Mouse (Mus musculus) C2C12 (cell line): ENCODE results near the gene Thbd. TPM values are rescaled to one million over a fixed set of nuclear protein-coding genes. Genes with fewer than 3 reads are reported as not detected.
A peak's percentile ranks its signal among the peaks of the same experiment; 100 is the strongest.

Experiments
- H3K27me3 ChIP-seq: one replicate; pipeline ENCODE4 v1.6.1; 2011; ENCODE audit not compliant: control insufficient read depth, insufficient read depth, insufficient read length
- H3K36me3 ChIP-seq: one replicate; pipeline ENCODE4 v1.6.1; 2011; ENCODE audit not compliant: control insufficient read depth, insufficient read depth
- H3K4me3 ChIP-seq: one replicate; pipeline ENCODE4 v1.5.1; 2011; ENCODE audit warnings: mild to moderate bottlenecking, control low read depth; ENCODE audit not compliant: poor library complexity, insufficient read depth, severe bottlenecking
- H3K79me2 ChIP-seq: one replicate; pipeline ENCODE4 v1.6.1; 2011; ENCODE audit not compliant: control insufficient read depth, insufficient read depth
- H3K79me3 ChIP-seq: one replicate; pipeline ENCODE4 v1.6.1; 2011; ENCODE audit warnings: low read depth, control low read depth
- H3ac ChIP-seq: one replicate; pipeline ENCODE3; 2011; ENCODE audit warnings: low read depth; ENCODE audit not compliant: control insufficient read depth, insufficient read length
- CEBPB ChIP-seq: IDR thresholded peaks from one replicate; pipeline ENCODE4 v1.6.1; 2011; ENCODE audit warnings: low read depth, mild to moderate bottlenecking, control low read depth, moderate library complexity
- CTCF ChIP-seq: IDR thresholded peaks from one replicate; pipeline ENCODE4 v1.5.1; 2011; ENCODE audit not compliant: control insufficient read depth, insufficient read depth, insufficient read length
- FOSL1 ChIP-seq: IDR thresholded peaks from one replicate; pipeline ENCODE4 v1.8.0; 2011; ENCODE audit warnings: mild to moderate bottlenecking, low read length; ENCODE audit not compliant: poor library complexity, insufficient read depth, severe bottlenecking
- MAX ChIP-seq: IDR thresholded peaks from one replicate; pipeline ENCODE4 v1.6.1; 2011; ENCODE audit warnings: mild to moderate bottlenecking, control low read depth
- MYOD1 ChIP-seq: IDR thresholded peaks from one replicate; pipeline ENCODE4 v1.6.1; 2011; ENCODE audit warnings: low read depth; ENCODE audit not compliant: control insufficient read depth, insufficient read length
- MYOG ChIP-seq: IDR thresholded peaks from one replicate; pipeline ENCODE4 v1.6.1; 2011; ENCODE audit not compliant: control insufficient read depth, insufficient read length; ENCODE audit errors: extremely low read depth
- USF1 ChIP-seq: IDR thresholded peaks from one replicate; pipeline ENCODE4 v1.6.1; 2011; ENCODE audit warnings: low read depth, mild to moderate bottlenecking, control low read depth, moderate library complexity
- long read RNA-seq, 2 experiments: library from polyadenylated mRNA; unstranded; transcript quantifications; one replicate each; pipeline ENCODE4 v2.0.0; 2019 to 2020
- polyA plus RNA-seq: library from polyadenylated mRNA; unstranded; fragments of >200 nt; fragmentation: generic; extraction: Trizol; gene quantifications from one replicate; pipeline ENCODE4 v1.2.1, GENCODE M21; 2012; ENCODE audit warnings: missing spikeins

The Thbd gene
- 4.2 TPM for polyA plus RNA-seq
- long read RNA-seq, experiment 1, transcript Thbd-201 (1 exons, 3,723 nt), result major isoform, 12 of 12 reads
- long read RNA-seq, experiment 1, partial matches to known transcripts, result 0 of 12 reads
- long read RNA-seq, experiment 1, other reads (novel, unspliced or antisense), result 0 of 12 reads
- long read RNA-seq, experiment 2, transcript Thbd-201 (1 exons, 3,723 nt), result major isoform, 106 of 106 reads
- long read RNA-seq, experiment 2, partial matches to known transcripts, result 0 of 106 reads
- long read RNA-seq, experiment 2, other reads (novel, unspliced or antisense), result 0 of 106 reads

DNA sequence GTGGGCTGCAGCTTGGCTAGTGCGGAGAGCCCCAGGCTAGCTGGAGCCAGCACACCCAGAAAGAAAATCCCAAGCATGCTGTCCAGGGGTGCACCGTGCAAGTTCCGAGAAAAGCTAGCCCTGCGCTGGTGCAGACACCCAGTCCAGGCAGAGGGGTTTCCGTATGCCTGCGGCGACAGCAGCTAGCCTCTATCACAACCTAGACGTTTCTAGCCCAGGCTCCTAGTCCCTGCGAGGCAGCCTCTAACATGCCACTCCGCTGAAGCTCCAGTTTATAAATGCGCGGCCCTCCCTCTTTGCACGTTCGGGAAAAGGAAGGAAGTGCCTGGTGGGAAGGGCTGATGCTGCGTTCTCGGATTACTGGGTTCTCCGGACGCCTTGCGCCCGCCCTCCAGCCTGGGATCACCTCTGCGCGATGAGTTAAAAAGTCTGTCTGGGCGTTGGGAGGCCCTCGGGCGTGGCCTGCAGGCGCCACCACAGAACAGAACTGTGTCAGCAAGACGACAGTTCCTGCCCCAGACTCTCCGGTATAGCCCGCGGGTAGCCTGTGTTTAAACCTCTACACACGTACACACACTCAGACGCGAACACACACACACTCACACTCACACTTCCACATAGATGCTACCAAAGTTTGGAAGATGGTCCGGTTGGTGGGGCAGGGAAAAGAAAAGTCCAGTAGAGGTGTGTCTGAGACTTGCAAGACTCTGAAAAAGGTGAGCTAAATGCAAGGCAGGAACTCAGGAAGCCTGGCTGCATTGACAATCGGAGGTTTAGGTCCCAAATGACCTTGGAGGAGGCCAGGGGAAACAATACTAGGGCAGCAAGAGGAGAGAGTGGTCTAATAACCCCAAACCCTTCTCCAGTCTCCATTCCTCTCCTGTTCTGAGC, at the start of gene Thbd:
Gene Thbd (minus strand): TSS at position 319 of the 891 bp plus-strand sequence.
- Histone ChIP-seq H3ac (peak within 1 kb of the TSS; percentile 62), H3K79me3 (no peaks in the 10 kb centered on the region), H3K36me3 (no peaks in the 10 kb centered on the region), H3K79me2 (peaks cover 18% of the 10 kb centered on the region), H3K4me3 (peak within 1 kb of the TSS; percentile 36), H3K27me3 (no peaks in the 10 kb centered on the region)
- TF ChIP-seq CTCF (no peak), USF1 (no peak)

DNA sequence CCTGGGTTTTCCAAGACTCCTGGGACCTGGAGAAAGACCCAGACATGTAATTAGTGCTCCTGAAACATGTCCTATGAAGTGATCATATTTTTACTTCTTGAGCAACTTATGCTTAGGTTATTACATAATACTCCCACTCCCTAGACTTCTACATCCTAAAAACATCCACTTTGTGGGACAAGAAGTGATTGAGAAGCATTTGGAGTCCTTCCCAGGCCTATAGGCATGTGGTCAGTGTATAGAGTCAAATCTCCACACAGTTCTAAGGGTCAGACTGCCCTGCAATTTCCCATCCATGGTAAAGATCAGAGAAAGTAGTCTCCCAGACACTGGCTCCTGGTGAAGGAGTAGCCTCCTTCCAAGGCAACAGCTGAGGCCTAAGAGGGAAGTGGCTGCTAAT, 47.4 kb upstream of the Thbd start:
- no peaks in the 10 kb centered on the region for H3K79me2 ChIP-seq
- no peaks in the 10 kb centered on the region for H3K36me3 ChIP-seq
- no peaks in the 10 kb centered on the region for H3K79me3 ChIP-seq
- H3ac ChIP-seq, result no peak overlapping the region
- H3K4me3 ChIP-seq, result no peak overlapping the region
- TF ChIP-seq MYOD1, result no peak
- TF ChIP-seq CTCF, result no peak
- TF ChIP-seq USF1, result no peak
- no peak for TF ChIP-seq FOSL1
- TF ChIP-seq MAX, result no peak
- no peak for TF ChIP-seq MYOG
- no peak for TF ChIP-seq CEBPB
- H3K27me3 ChIP-seq, result no peaks in the 10 kb centered on the region

DNA sequence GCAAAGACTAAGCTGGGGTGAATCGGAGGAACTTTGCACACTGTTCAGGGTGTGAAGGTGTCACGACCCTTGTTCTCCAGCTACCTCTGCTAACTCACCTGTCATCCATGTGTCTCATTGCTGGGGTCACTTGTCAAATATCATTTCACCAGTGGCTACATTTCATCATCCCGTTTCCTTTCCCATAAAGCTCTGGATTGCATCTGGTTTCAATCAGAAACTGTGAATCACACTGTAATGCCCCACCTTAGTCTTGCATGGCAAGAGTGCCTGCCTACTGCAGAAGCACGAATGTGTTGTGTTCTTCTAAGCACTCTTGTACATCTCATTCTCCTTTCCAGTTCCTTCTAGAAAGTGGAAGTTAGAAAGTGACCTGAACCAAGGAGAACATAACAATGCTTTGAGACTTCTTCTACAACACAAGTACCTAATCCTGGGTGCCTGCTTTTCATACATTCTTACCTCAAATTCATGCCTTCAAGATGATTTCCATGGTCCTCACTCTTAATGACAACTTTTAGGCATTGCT, 46.1 kb upstream of the Thbd start:
- Histone ChIP-seq H3K79me2 (no peaks in the 10 kb centered on the region), H3K4me3 (no peak overlapping the region), H3K79me3 (no peaks in the 10 kb centered on the region), H3K36me3 (no peaks in the 10 kb centered on the region), H3ac (no peak overlapping the region), H3K27me3 (no peaks in the 10 kb centered on the region)
- TF ChIP-seq FOSL1 (no peak), CTCF (no peak), MAX (no peak), CEBPB (peak; percentile 54), MYOD1 (peak; percentile 20), USF1 (no peak), MYOG (no peak)

DNA sequence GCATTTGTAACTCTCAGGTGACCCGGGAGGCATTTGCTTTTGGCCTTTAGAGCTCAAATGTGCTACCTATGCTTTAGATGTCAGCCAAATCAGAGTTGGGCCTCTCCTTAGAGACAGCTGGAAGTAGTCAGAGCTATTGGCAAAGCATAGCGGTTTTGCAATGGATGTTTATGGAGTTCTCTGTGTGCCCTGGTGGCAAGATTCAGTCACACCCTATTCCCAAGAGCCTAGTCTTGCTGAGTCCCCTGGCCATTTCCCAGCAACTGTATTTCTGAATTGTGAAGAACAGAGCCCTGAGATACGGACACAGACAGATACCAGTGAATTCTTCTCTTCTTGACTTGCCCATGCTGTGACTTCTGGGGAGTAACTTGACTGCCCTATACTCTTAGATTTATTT, 45.1 kb upstream of the Thbd start:
- H3K4me3 ChIP-seq, result no peak overlapping the region
- H3K79me2 ChIP-seq, result no peaks in the 10 kb centered on the region
- no peak overlapping the region for H3ac ChIP-seq
- no peaks in the 10 kb centered on the region for H3K79me3 ChIP-seq
- H3K36me3 ChIP-seq, result no peaks in the 10 kb centered on the region
- no peaks in the 10 kb centered on the region for H3K27me3 ChIP-seq
- no peak for TF ChIP-seq MYOD1
- no peak for TF ChIP-seq MYOG
- TF ChIP-seq USF1, result no peak
- no peak for TF ChIP-seq FOSL1
- no peak for TF ChIP-seq CTCF
- no peak for TF ChIP-seq CEBPB
- TF ChIP-seq MAX, result no peak

DNA sequence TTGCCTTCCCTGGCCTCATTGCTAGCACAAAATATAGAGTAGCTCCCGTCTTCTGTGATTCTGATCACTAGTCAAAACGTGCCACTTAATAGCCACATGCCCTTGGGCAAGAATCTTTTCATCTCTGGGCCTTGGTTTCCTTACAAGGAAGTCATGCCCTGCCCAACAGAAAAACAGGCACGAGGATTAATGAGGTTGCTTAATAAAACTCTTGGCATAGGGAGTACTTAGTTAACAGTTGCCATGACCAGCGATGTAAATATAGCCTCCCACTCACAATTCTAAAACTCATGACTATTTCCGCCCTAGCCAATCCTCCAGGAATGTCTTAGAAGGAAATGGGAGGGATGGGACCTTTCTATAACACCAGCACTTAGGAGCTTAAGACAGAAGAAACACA, 43.5 kb upstream of the Thbd start:
- Histone ChIP-seq H3K79me2 (no peaks in the 10 kb centered on the region), H3ac (no peak overlapping the region), H3K4me3 (no peak overlapping the region), H3K79me3 (no peaks in the 10 kb centered on the region), H3K36me3 (no peaks in the 10 kb centered on the region), H3K27me3 (no peaks in the 10 kb centered on the region)
- TF ChIP-seq CTCF (no peak), MYOD1 (no peak), MYOG (no peak), FOSL1 (no peak)
